Mouse (Mus musculus) B cell, adult 2 months (primary cell): Measurements from ENCODE around the gene Il23a.
"Not testable (repeated sequence)": the region's sequence is repeated elsewhere in the genome, so short reads cannot be mapped to it uniquely, and the experiment has no call there.

ENCODE experiments used
- DNase-seq, 2 experiments: peaks; one replicate each; pipeline ENCODE4 v3.0.0; 2022

Gene Il23a

DNA sequence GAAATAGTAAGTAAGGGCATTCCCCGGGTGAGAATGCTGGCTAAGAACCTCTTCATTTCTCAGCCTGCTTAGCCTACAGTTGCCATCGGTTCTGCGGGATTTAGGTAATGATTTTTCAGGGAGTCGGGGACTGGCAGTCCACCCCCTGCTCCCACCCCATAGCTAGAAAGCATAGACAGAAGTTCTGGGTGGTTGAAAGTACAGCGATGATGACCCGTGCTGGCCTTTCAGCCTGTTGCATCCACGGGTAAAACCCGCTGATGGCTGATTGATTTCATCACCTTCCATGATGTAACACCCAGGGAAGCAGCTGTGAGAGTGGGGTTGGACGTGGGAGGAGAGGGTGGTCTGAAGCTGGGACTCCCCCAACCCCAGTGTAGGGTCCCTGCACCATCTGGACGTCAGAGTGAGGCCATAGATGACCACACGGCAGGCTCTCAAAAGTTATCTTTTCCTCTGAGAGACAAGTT lies at the start of gene Il23a:
Gene Il23a (minus strand): TSS at position 51 of the 470 bp plus-strand sequence.
- no peak for DNase-seq

DNA sequence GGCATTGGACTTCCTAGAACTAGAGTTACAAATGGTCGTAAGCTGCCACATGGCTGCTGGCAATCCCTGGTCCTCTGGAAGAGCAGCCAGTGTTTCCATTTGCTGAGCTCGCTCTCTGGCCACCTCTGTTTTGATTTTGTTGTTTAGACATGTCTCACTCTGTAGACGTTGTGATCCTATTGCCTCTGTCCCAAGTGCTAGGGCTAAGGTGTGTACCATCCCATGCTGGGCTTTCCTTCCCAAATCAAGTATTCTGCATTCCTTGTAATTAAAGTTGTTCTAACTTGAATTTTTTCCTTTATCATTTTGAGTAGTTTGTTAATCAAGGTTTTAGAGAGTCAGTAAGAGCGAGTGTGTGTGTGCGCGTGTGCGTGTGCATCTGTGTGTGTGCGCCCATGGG lies 49.0 kb upstream of the Il23a start:
- DNase-seq = no peak

DNA sequence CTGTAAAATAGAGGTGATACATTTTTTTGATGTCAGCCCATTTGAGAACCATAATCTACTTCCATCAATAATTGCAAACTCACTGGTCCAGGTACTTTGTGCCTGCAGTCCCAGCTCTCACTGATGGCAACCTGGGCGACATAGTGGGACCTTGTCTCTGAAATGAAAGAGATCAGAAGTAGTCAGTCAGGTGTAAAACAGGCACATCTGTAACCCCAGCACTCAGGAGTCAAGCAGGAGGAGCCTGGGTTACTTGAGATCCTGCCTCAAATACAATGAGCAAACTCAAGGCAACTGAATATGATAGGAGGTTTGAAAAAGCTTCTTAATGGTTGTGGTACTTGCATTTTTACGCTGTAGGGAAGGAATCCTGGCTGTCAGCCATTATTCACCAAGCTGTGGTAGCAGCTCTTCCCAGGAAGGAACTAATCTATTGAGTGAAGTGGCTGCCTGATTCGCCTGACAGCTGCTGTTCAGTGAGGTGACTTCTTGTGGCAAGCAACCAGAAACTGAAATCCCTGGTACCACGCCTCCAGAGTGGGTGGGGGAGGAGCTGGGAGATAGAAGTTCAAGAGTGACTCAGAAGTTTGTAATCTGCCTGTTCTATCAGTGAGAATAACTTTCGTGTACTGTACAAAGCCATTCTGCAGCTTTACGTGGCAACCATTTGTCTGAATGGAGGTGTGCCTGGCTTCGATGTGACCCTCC lies 46.2 kb upstream of the Il23a start:
- peak; percentile 70 to 75 for DNase-seq

DNA sequence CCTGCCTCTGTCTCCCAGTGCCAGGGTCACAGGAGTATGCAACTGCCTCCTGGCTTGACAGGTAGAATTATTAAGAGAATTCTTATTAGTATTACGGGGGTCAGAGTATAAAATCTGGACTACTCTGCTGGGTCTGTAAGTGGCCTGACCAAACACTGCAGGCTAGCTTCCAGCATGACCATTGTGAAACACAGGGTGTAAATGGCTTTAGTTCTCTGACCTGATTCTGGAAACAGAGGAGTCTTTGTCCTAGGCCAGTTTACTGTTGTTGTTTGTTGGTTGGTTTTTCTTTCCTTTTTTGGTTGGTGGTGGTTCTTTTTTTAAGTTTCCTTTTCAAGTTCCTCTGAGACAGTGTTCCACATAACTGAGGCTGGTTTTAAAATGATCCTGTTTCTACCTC lies 44.9 kb upstream of the Il23a start:
- no peak for DNase-seq

DNA sequence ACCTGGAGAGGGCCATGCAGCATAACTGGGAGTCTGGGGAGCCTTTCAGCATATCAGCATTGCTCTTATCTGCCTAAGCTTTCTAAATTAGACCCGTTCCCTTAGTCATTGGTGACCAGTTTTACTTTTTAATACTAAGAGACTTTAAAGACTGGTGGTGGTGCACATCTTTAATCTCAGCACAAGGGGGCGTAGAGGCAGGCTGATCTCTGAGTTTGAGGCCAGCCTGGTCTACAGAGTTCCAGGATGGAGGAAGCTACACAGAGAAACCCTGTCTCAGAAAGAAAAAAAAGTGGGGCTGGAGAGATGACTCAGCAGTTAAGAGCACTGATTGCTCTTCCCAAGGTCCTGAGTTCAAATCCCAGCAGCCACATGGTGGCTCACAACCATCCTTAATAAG lies 41.7 kb upstream of the Il23a start:
- peak; percentile 20 to 32 for DNase-seq

DNA sequence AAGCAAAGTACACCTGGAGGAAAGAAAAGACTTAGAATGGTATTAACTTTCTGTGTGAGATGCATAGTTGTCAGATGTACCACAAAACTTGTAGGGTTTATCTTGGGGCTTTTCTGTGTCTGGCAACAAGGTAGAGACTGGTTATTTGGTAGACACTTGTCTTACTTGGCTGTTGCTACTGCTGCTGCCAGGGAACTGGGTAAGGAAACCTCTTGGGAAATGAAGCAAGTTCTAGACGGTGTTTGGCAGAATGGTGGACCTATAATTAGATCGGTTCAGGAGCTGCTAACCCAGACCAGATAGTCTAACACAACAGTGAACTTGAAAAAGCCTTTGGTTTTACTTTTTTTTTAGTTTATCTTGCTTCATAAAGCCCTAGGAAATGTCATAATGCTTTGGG lies 40.4 kb upstream of the Il23a start:
- DNase-seq = no peak

DNA sequence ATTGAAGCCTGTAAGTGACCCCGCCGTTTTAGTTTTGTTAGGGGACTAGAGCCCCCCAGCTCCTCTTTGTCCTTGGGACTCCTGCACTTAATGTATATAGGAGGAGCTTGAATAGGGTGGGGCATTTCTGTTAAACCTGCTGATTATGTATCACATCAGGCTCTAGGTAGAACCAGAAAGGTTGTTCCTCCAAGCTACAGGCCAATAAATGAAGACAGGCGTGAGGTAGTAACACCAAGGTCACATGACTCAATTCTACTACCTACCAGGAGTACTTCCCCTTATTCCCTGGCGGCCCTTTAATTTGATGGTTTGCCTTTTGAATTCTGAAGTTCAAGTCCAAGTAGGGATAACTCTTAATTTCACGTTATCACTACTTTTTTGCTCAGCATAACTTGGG lies 39.9 kb upstream of the Il23a start:
- DNase-seq = peak; percentile 43 to 44

DNA sequence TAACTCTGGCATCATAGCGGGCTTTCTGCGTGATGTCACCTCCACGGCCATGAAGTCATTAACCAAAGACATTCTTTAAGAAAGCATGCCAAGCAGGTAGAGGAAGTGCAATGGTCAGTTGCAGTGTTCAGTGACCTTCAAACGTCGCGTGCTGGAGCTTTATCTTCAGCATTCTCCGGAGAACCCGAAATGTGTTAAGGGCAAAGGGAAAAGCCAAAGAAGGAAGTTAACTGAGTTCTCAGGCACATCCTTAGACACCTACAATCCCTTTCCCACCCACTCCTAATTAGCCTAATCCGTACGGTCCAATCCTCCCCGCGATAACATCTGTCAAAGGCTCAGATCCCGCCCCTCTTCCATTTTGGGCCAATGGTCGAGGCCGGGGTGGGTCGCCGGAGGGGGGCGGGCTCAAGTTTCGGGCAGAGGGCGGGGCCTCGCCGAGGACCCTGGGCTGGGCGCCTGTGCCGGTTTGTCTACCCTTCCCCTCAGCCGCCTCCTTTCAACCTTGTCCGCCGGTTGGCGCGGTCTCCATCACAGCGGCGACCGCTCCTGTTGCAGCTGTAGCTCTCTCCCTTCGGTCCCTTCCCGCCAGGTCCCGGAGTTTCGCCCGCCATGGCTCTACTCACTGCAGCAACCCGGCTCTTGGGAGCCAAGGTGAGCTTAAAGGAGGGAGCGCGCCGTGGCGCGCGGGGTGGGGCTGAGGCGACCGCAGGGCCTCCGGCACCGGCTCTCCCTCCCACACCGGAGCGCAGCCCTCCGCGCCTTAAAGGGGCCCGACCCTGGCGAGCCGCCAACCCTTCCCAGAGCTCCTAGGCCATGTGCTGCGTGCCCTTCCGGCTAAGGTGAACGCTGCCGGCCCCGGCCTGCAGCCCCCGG lies 39.0 kb upstream of the Il23a start, which contains the start of gene Cs:
Gene Cs (plus strand): TSS at position 429 of the 876 bp plus-strand sequence.
- DNase-seq = peak; percentile 96 to 97

DNA sequence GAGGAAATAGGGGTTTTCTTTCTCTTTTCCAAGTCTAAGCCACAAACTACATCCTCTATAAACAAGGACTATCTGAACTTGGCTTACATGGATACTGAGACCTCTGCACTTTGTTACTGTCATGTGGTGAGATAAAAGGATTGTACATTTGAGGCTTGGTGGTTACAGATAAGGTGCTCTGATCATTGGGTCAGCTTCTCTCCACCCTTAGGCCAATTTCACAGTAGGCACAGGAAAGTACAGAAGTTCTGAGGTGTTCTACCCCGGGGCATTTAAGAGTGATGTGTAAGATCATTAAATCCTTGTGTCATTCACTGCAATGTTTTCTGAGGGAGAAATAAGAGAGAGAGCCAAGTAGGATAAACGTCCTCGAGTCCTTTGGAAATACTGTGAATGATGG lies 38.0 kb upstream of the Il23a start:
- DNase-seq = no peak

DNA sequence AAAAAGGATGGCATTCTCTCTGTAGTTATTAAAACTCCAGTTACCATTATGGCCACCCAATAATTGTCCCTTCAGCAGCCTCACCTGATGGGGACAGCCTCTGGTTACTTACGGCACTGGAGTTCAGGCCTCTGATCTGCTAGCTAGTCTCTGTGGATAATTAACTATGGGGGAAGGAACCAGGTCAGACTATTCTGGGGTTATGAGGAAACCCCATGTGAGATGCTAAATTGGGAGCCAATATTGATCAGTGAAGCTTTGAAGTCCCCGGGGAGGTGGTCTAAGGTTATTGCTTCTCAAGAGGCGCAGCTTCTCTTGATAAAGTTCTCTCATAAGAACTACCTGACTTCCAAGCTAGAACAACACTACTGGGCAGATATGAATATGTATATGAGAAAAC lies 37.6 kb upstream of the Il23a start:
- no peak for DNase-seq

DNA sequence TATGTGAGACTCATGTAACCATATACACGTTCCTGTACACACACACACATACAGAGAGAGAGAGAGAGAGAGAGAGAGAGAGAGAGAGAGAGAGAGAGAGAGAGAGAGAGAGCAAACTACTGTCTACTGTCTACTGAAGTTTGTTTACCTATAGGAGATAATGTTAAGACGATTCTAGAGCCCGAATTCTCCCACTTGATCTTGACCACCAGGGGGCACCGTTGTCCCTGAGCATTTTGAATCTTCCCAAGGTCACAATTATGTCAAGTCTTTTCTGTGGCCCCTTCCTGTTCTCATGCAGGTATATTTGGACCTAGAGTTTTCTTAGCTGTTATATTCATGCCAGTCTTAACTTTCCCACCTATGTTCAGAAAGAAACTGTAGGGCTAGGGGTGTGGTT lies 37.0 kb upstream of the Il23a start:
- DNase-seq = peak; percentile 90 to 93

DNA sequence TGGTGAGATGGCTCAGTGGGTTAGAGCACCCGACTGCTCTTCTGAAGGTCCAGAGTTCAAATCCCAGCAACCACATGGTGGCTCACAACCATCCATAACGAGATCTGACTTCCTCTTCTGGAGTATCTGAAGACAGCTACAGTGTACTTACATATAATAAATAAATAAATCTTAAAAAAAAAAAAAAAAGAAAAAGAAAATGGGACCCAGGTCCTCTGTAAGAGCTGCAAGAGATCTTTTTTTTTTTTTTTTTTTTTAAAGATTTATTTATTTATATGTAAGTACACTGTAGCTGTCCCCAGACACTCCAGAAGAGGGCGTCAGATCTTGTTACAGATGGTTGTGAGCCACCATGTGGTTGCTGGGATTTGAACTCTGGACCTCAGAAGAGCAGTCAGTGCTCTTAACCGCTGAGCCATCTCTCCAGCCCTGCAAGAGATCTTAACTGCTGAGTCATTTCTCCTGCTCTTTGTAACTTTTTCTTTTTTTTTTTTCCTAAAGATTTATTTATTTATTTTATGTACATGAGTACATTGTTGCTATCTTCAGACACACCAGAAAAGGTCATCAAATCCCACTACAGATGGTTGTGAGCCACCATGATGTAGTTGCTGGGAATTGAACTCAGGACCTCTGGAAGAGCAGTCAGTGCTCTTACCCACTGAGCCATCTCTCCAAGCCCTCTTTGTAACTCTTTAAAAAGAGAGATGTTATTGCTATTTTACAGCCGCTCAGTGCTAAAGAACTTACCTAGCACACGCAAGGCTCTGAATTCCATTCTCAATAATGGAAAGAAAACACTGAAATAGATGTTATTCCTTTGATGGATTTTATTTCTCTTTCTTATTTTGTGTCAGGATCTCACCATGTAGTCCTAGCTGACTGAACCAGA lies 34.1 kb upstream of the Il23a start:
- not testable (repeated sequence) for DNase-seq

DNA sequence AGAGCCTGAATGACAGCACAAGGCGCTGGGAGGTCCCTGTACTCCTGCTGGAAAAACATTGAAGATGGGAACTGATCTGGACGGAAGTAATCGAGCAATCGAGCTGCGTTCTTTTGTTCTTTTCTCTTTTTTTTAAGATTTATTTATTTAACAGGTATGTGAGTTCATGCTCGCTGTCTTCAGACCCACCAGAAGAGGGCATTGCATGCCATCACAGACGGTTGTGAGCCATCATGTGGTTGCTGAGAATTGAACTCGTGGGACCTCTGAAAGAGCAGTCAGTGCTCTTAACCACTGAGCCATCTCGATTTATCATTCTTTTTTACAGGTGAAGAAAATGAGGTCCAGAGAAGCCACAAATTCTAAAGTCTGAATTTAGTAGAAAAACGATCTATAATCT lies 29.1 kb upstream of the Il23a start:
- DNase-seq = peak in 1 of 2 experiments; percentile 19

DNA sequence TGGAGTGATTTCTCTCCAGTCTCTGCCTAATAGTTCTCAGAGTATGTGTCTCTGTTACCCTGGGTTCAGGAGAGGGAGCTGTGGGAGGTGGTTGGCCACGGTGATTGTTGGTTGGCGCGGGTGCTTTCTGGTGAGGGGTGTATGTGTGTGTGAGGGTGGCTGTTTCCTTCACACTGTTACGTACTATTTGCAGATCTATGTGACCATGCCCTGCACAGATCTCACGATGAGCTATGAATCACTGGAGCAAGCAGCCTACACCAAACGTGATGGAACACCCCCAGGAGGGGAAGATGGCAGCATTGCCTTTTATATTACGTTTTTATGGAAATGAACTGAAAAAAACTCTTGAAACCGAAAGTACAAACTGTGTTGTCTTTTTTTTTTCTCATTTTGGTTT lies 28.3 kb upstream of the Il23a start:
- DNase-seq = no peak

DNA sequence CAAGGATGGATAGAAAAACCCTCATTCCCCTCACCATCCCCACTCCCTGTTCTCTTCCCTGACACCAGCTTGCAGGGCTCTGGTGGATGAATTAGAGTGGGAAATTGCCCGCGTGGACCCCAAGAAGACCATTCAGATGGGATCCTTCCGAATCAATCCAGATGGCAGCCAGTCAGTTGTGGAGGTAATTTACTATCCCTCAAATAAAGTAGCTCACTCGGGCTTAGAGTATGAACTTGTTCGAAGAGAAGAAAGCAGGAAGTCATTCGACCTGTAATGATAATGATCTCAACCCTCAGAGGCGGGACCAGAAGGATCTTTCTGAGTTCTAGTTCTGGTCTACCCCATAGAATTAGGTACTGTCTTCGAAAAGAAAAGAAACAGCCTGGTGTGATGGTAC lies 25.0 kb upstream of the Il23a start:
- no peak for DNase-seq

DNA sequence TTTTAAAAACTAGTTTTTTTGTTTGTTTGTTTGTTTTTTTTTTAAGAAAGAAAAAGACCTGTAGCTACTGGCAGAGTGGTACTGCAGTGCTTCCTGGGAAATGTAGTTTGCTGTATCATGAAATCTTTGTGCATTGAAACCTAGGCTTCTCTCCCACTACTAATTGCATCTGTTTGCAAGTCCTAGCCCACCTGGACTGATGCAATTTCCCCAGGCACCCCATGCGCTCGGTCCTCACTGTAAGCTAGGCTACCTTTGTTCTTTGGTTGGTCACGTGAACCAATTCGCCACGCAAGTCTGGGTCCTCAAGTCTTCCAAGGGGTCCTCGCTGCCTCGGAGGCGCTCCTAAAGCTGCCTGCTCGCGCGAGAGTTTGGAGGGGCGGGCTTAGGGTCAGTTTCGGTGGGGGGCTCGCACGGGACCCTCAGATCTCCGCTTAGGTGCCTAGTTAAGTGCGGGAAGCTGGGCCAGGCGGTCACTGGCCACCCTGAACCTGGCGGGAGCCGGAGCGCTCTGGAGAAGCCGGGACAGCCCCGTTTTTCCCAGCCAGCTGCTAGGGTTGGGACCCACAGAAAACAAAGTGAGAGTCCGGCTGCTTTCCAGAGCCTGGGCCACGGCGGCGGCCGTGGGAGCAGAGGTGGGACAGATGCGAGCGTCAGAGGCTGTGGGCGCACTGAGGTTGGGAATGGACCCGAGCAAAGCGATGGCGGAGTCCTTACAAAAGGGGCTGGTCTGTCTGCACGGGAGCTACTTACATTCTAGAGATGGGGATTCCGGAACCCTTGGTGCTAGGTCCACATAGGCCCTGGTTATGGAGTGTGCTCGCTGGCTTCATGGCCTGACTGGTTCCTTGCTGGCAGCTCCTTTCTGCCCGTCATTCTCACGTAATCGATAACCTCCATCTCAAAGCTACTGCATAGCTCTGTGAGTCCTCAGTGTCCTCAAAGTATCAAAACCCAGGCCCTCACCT lies 23.9 kb upstream of the Il23a start, which contains the start of gene Cnpy2:
Gene Cnpy2 (plus strand): TSS at position 319 of the 968 bp plus-strand sequence.
- peak; percentile 82 to 83 for DNase-seq

DNA sequence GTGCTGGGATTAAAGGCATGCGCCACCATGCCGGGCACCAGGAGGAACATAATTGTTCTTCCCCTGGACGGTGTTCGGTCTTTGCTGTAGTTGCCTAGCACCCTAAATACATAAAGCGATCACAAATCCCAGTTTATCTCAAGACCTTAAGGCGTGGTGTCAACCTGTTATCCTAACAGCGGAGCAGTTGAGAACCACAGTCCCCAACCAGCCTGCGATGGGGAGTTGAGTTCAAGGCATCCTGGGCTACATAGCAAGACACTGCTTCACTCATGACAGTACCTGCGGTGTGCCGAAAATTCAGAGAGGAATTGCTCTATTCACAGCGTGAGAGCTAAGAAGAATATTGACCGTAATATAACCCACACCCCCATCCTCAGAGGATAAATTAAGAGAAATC lies 23.1 kb upstream of the Il23a start:
- no peak for DNase-seq

DNA sequence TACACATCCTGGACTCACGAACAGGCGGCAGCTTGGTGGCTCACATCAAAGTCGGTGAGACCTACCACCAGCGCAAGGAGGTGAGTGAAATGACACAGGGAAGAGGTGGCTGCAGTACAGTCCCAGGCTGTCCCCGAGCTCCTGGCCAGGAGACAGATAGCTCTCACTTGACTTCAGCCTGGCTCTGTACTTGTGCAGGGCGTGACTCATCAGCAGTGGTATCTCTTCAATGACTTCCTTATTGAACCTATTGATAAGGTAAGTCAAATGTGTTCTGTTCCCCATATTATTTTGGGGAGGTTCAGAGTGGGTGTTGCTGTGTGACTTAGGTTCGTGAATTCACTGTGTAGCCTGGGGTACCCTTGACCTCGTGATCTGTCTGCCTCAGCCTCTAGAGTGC lies 17.0 kb upstream of the Il23a start:
- DNase-seq = no peak

DNA sequence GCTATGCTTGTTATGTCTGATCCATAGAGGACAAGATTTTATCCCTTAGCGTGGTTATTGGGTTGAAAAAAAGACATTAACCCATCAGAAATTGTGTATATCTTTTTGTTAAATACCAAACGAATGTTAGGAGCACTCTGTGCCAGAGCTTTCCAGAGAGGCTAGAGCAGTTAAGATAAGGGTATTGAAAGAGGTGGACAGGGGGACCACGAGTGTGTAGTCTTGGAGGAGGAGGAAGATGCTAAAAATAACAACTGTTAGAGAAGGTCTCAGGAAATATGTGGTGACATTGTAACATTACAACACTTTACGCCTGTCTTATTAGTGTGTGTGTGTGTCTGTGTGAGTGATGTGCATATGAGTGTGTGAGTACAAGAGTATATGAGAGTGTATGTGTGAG lies 12.3 kb upstream of the Il23a start:
- no peak for DNase-seq

DNA sequence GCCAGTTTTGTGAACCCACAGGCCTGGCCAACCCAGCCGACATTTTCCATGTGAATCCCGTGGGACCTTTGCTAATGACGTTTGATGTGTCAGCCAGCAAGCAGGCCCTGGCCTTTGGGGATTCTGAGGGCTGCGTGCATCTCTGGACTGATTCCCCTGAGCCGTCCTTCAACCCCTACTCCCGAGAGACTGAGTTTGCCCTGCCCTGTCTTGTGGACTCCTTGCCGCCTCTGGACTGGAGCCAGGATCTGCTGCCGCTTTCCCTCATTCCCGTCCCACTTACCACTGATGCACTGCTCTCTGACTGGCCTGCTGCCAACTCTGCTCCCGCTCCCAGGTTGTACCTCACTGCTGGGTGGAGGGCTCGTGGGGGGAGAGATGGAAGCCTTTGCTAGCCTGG lies 11.6 kb upstream of the Il23a start:
- no peak for DNase-seq

DNA sequence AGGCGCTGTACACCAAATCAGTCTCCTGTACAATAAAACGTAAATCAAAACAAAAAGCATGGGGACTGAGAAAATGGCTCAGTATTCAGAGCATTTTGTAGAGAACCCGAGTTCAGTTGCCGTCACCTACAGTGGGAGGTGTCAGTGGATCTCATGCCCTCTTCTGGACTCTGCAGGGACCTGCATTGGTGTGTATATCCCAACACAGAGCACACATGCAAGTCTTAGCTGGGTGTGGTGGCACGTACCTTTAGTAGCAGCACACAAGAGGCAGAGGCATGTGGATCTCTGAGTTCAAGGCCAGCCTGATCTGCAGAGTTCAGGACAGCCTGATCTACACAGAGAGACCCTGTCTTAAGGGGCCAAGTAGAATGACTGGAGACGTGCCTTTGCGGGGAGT lies 11.1 kb upstream of the Il23a start:
- DNase-seq = no peak
